Mouse (Mus musculus): Measurements from ENCODE around the gene Med12l.

DNA sequence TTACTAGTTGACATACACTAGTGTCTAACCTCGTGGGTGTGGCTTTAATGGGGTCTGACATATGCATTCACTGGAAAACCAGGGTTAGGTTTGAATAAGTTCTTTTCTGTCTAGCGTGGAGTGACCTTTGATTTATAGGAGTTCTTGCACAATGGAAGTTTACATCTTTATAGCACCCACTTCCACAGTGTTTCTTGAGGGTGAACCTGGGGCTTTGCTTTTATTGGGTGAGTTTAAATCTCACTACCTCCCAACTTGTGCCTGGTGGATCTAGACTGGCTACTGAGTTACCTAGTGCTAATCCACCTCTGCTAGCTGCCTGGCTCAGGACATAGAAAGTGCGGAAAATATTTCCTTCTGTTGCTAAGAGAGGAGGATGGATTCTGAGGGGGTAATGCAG lies 106.3 kb downstream of the Med12l start:
- TF ChIP-seq POLR2A (IDR thresholded peaks at IDR 0.05; ENCODE audit: low read depth, low read length), result no peak
- TF ChIP-seq TCF12 (IDR thresholded peaks at IDR 0.05; ENCODE audit: low read depth, low read length), result no peak
- no peak for TF ChIP-seq CTCF (conservative IDR thresholded peaks at IDR 0.05 in 1 of 2, IDR thresholded peaks at IDR 0.05 in 1 of 2; ENCODE audit: low read depth in 2 of 2, low read length in 2 of 2)
- no peak for TF ChIP-seq RAD21 (IDR thresholded peaks at IDR 0.05; ENCODE audit: low read depth, low read length)
- no peak for TF ChIP-seq CHD1 (IDR thresholded peaks at IDR 0.05; ENCODE audit: low read depth, low read length)
- no peak for TF ChIP-seq POLR2AphosphoS2 (IDR thresholded peaks at IDR 0.05; ENCODE audit: low read depth, low read length)
- TF ChIP-seq MAX (IDR thresholded peaks at IDR 0.05; ENCODE audit: low read length), result no peak
- TF ChIP-seq SMC3 (IDR thresholded peaks at IDR 0.05; ENCODE audit: low read depth, low read length), result no peak
- TF ChIP-seq RCOR1 (conservative IDR thresholded peaks at IDR 0.05; ENCODE audit: low read depth, low read length), result no peak
- no peak for TF ChIP-seq HCFC1 (IDR thresholded peaks at IDR 0.05; ENCODE audit: low read depth, low read length)
- TF ChIP-seq JUN (IDR thresholded peaks at IDR 0.05; ENCODE audit: insufficient read depth, low read depth, low read length), result no peak
- TF ChIP-seq ZNF384 (IDR thresholded peaks at IDR 0.05; ENCODE audit: low read depth, low read length), result no peak
- TF ChIP-seq SIN3A (IDR thresholded peaks at IDR 0.05; ENCODE audit: low read length), result no peak
